Mouse (Mus musculus): ENCODE measurements around the gene Obscn. TPM values are rescaled to one million over a fixed set of nuclear protein-coding genes. Genes with fewer than 3 reads are reported as not detected.

The Obscn gene
- polyA plus RNA-seq, 1 experiment from 2014 or later, result 2.0 TPM

DNA sequence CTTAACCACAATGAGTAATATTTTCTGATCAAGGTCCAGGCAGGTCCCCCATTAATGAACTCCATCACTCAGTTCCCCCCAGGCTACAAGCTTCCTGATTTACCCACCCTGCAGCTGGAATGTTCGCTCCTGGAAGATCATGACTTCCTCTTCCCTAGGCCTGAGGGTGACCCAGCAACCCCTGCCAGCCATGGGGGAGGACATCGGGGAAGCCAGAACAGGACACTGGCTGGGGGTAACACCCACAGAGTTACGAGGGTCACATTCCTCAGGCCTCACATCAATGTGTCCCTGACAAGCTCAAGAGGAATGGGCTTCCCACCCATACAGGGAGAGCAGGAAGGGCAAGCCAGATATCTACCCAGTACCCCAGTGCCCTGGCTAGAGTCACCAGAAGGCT, 33.6 kb upstream of the Obscn start:
- Histone ChIP-seq H3K4me1 (replicated peaks; ENCODE audit: control insufficient read depth, insufficient read depth, low read length) (no peaks in the 10 kb centered on the region), H3K27ac (ENCODE audit: low read depth) (no peak overlapping the region), H3K9ac (ENCODE audit: low read length) (no peak overlapping the region), H3K4me2 (ENCODE audit: low read length) (no peak overlapping the region), H3K9me3 (ENCODE audit: control insufficient read depth, low read length) (no peaks in the 10 kb centered on the region), H3K36me3 (ENCODE audit: control insufficient read depth, insufficient read depth, low read length) (no peaks in the 10 kb centered on the region), H3K4me3 (ENCODE audit: low read depth, low read length) (no peak overlapping the region), H3K27me3 (replicated peaks; ENCODE audit: control insufficient read depth, insufficient read depth, low read length) (peaks cover 8% of the 10 kb centered on the region)
- DNase-seq (ENCODE audit: low spot score), result no peak
- WGBS, result 50% methylated on average over 3 of the region's 3 CpGs
- no peak for ATAC-seq (replicated peaks; ENCODE audit: low FRiP score, low TSS enrichment, low read depth)

DNA sequence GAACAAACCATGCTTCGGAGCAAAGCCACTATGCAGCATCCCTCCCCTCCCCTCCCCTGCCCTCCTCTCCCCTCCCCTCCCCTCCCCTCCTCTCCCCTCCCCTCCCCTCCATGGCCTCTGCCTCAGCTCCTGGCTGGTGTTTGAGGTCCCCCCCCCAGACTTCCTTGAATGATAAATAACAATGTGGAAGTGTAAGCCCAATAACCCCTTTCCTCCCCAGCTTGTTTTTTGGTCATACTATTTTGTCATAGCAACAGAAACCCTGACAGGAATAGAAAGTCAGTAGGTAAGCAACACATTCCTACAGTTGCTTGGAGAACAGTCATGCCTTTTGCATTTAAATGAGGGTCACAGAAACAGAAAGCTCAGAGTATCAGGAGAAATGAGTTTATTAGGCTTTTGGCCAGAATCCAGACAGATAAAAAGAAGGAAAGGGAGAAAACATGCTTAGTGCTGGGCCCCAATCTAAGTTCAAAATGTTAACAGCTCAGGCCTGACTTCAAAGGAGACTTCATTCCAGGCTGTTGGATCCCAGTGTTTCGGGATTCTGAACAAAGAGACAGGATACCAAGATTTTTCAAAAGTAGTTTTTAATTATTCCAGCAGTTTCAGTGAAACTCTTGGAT, 29.5 kb upstream of the Obscn start:
- Histone ChIP-seq H3K9ac (ENCODE audit: low read length) (no peak overlapping the region), H3K4me3 (ENCODE audit: low read depth, low read length) (no peak overlapping the region), H3K9me3 (ENCODE audit: control insufficient read depth, low read length) (no peaks in the 10 kb centered on the region), H3K27me3 (replicated peaks; ENCODE audit: control insufficient read depth, insufficient read depth, low read length) (no peaks in the 10 kb centered on the region), H3K4me1 (replicated peaks; ENCODE audit: control insufficient read depth, insufficient read depth, low read length) (peaks cover 10% of the 10 kb centered on the region), H3K36me3 (ENCODE audit: control insufficient read depth, insufficient read depth, low read length) (no peaks in the 10 kb centered on the region), H3K27ac (ENCODE audit: low read depth) (no peak overlapping the region), H3K4me2 (ENCODE audit: low read length) (no peak overlapping the region)
- no peak for DNase-seq (ENCODE audit: low spot score)
- no peak for ATAC-seq (replicated peaks; ENCODE audit: low FRiP score, low TSS enrichment, low read depth)
- WGBS, result 64% methylated on average over 2 of the region's 2 CpGs

DNA sequence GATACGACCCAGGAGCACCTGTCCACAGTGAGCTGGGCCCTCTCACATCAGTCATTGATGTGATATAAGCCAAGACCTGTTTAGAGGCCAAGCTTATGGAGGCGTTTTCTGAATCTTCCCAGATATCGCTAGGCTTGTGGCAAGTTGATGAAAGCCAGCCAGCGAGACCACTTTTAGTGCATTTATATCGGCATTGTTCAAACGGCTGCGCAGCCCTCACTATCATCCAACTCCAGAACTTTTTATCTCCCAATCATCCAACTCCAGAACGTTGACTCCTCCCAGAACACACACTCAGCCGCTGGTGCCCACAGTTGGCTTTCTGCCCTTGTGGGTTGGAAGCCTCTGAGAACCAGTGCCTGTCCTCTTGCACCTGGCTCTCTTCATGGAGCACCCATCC, 28.2 kb upstream of the Obscn start:
- DNase-seq (ENCODE audit: low spot score) (no peak), ATAC-seq (replicated peaks; ENCODE audit: low FRiP score, low TSS enrichment, low read depth) (no peak)
- Histone ChIP-seq H3K9me3 (ENCODE audit: control insufficient read depth, low read length) (no peaks in the 10 kb centered on the region), H3K27ac (ENCODE audit: low read depth) (peak overlapping the region; percentile 98), H3K36me3 (ENCODE audit: control insufficient read depth, insufficient read depth, low read length) (no peaks in the 10 kb centered on the region), H3K4me3 (ENCODE audit: low read depth, low read length) (peak overlapping the region; percentile 73; the same call in 1 of the 2 replicates), H3K4me1 (replicated peaks; ENCODE audit: control insufficient read depth, insufficient read depth, low read length) (peaks cover 10% of the 10 kb centered on the region), H3K4me2 (ENCODE audit: low read length) (peak overlapping the region; percentile 79), H3K27me3 (replicated peaks; ENCODE audit: control insufficient read depth, insufficient read depth, low read length) (no peaks in the 10 kb centered on the region), H3K9ac (ENCODE audit: low read length) (no peak overlapping the region)
- 74% methylated on average over 9 of the region's 9 CpGs for WGBS

DNA sequence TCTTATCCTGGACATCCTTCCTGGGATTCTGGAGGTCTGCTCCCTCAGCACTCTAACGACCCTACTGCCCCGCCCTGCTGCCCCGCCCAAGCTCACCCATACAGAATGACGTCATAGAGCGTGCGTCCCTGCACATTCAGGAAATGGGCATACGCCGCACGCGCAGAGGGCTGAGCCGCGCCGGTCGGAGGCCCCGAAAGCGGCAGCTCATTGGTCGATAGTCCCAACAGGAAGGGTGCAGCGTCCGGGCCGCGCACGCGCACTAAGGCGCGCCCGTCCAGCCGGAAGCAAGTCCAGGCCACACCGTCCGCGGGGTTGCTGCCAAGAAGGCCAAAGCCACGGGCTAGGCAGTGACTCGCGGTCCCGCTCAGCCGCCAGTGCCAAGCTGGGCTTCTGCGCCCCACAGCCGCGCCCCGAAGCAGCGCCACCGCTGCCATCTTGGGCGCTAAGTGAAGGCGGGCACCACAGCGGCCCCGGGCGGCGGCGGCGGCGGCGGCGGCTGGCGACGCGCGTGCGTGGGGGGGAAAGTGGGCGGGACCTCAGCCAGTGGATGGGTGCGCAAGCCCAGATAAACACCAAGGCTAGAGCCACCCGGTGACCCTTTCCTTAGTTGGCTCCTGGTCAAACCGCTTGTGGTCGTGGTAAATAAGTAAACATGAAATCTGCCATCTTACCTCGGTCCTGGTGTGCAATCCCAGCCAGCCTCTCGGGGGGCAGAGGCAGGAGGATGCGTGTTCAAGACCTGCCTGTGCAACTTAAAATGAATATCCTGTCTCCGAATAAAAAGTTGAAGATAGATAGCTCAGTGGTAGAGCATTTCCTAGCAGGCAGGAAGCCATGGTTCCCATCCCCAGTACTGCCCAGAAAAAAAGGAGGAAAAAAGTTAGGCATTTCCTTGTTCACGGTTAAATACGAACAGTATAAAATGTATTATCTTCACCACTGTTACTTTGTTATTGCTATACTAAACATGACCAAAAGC, 27.3 kb upstream of the Obscn start, which contains the start of gene Iba57:
TSS of gene Iba57 (minus strand) at position 485 of the 982 bp plus-strand sequence.
- Histone ChIP-seq H3K9ac (ENCODE audit: low read length) (peak within 1 kb of the TSS; percentile 87), H3K27me3 (replicated peaks; ENCODE audit: control insufficient read depth, insufficient read depth, low read length) (no peaks in the 10 kb centered on the region), H3K4me3 (ENCODE audit: low read depth, low read length) (peak within 1 kb of the TSS; percentile 73), H3K9me3 (ENCODE audit: control insufficient read depth, low read length) (no peaks in the 10 kb centered on the region), H3K27ac (ENCODE audit: low read depth) (peak within 1 kb of the TSS; percentile 98), H3K4me2 (ENCODE audit: low read length) (peak within 1 kb of the TSS; percentile 79), H3K36me3 (ENCODE audit: control insufficient read depth, insufficient read depth, low read length) (no peaks in the 10 kb centered on the region), H3K4me1 (replicated peaks; ENCODE audit: control insufficient read depth, insufficient read depth, low read length) (peaks cover 10% of the 10 kb centered on the region)
- 2% methylated on average over 68 of the region's 68 CpGs for WGBS
- DNase-seq (ENCODE audit: low spot score), result peak; percentile 98
- peak; percentile 99 for ATAC-seq (replicated peaks; ENCODE audit: low FRiP score, low TSS enrichment, low read depth)

DNA sequence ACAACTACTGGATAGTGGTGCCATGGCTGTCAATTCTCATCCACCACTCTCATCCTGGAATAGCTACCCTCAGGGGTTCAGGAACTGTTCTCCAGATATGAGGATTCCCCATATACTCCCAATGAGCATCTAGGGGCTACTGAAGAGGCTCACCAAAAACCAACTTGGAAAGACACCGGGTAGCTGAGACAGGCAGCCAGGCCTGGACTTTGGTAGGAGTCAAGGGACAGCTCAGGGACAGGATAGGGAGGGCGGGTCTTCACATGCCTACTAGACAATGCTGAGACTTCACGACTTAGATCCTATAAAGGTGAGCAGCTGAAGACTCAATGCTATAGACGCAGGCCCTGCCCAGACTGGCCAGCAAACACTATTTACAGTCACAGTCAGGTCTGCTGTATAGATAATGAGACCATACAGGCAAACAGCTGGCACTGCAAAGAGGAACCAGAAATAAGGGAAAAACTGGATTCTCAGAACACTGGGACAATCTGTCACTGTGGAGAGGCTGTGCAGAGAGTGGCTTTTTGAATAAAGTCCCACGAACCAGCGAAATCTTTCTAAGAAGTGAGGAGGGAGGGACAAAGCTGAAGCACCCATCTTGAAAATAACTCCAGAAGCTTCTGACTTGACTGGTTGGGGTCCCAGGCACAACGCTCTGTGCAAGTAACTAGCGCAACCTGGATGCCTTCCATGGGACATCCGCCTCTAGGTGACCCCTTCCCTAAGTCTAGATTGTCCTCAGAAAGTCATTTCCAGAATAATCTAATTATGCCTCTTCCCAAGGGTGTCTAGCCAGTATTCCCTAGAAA, 26.4 kb upstream of the Obscn start:
- peak overlapping the region; percentile 73 for H3K4me3 ChIP-seq (ENCODE audit: low read depth, low read length)
- no peaks in the 10 kb centered on the region for H3K9me3 ChIP-seq (ENCODE audit: control insufficient read depth, low read length)
- peak overlapping the region; percentile 98 for H3K27ac ChIP-seq (ENCODE audit: low read depth)
- no peaks in the 10 kb centered on the region for H3K27me3 ChIP-seq (replicated peaks; ENCODE audit: control insufficient read depth, insufficient read depth, low read length)
- H3K4me2 ChIP-seq (ENCODE audit: low read length), result peak overlapping the region; percentile 79
- H3K4me1 ChIP-seq (replicated peaks; ENCODE audit: control insufficient read depth, insufficient read depth, low read length), result peaks cover 10% of the 10 kb centered on the region
- DNase-seq (ENCODE audit: low spot score) (no peak), ATAC-seq (replicated peaks; ENCODE audit: low FRiP score, low TSS enrichment, low read depth) (peak; percentile 1; the same call in 1 of the 2 replicates)
- WGBS, result 56% methylated on average over 9 of the region's 9 CpGs
- H3K36me3 ChIP-seq (ENCODE audit: control insufficient read depth, insufficient read depth, low read length), result peaks cover 7% of the 10 kb centered on the region
- H3K9ac ChIP-seq (ENCODE audit: low read length), result peak overlapping the region; percentile 87

DNA sequence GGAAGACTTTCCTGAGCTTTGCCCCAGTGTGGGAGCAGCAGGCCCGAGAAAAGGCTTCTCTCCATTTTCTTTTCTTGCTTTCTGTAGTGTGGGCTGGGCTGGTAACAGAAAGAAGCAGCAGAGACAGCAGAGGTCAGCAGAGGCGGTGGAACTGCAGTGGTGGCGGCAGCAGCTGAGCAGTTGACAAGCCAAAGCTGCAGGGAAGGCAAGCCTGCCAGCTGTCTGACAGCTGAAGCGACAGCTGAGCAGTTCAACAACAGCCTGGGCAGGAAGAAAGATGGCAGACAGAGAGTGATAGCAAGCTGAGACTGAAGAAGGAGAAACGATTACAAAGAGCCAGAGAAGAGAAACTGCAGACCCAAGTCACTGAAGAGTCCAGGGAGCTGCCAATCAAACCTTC, 25.2 kb upstream of the Obscn start:
- no peak overlapping the region for H3K27ac ChIP-seq (ENCODE audit: low read depth)
- H3K4me1 ChIP-seq (replicated peaks; ENCODE audit: control insufficient read depth, insufficient read depth, low read length), result peaks cover 10% of the 10 kb centered on the region
- H3K27me3 ChIP-seq (replicated peaks; ENCODE audit: control insufficient read depth, insufficient read depth, low read length), result no peaks in the 10 kb centered on the region
- ATAC-seq (replicated peaks; ENCODE audit: low FRiP score, low TSS enrichment, low read depth), result no peak
- H3K4me3 ChIP-seq (ENCODE audit: low read depth, low read length), result no peak overlapping the region
- DNase-seq (ENCODE audit: low spot score), result no peak
- 69% methylated on average over 5 of the region's 5 CpGs for WGBS
- no peaks in the 10 kb centered on the region for H3K9me3 ChIP-seq (ENCODE audit: control insufficient read depth, low read length)
- H3K4me2 ChIP-seq (ENCODE audit: low read length), result no peak overlapping the region
- H3K9ac ChIP-seq (ENCODE audit: low read length), result no peak overlapping the region
- H3K36me3 ChIP-seq (ENCODE audit: control insufficient read depth, insufficient read depth, low read length), result peaks cover 13% of the 10 kb centered on the region

DNA sequence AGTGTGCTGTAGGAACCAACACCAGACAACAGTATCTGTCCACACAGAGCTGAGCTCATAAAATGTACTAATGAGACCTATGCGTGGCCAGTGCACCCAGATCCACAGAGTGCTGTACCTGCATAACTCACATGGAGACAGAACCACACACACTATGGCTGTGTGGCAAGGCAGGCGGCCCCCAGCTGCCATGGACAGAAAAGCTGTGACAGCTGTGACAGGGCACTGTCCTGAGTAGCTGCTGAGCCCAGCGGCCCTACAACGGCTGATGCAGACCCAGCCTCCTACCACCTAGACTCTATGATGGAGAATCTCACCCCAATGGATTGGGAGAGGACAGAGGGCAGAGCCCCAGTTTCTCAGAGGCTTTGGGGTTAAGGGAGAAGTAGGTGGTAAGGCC, 23.4 kb upstream of the Obscn start:
- Histone ChIP-seq H3K36me3 (ENCODE audit: control insufficient read depth, insufficient read depth, low read length) (peaks cover 13% of the 10 kb centered on the region), H3K27me3 (replicated peaks; ENCODE audit: control insufficient read depth, insufficient read depth, low read length) (no peaks in the 10 kb centered on the region), H3K4me3 (ENCODE audit: low read depth, low read length) (no peak overlapping the region), H3K9me3 (ENCODE audit: control insufficient read depth, low read length) (no peaks in the 10 kb centered on the region), H3K4me2 (ENCODE audit: low read length) (no peak overlapping the region), H3K27ac (ENCODE audit: low read depth) (no peak overlapping the region), H3K9ac (ENCODE audit: low read length) (no peak overlapping the region), H3K4me1 (replicated peaks; ENCODE audit: control insufficient read depth, insufficient read depth, low read length) (peaks cover 10% of the 10 kb centered on the region)
- ATAC-seq (replicated peaks; ENCODE audit: low FRiP score, low TSS enrichment, low read depth) (no peak), DNase-seq (ENCODE audit: low spot score) (no peak)
- WGBS, result 88% methylated on average over 4 of the region's 4 CpGs

DNA sequence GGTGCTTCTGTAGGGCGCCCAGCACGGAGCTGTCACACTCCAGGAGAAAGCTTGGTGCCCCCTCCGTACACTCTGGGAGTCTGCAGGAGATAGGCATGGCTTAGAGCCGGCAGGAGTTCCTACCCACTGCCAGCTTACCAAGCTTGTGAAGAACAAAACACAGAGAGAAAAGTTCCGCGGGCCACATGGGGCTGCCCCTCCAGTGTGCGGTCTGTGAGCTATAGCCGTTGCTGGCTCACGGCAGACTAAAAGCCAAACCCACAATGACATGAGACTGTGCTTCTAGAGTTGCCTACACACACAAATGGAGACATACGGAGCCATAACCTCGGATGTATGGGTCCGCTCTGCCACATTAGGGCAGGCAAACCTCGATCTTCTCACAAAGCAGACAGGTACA, 22.9 kb upstream of the Obscn start:
- Histone ChIP-seq H3K4me2 (ENCODE audit: low read length) (no peak overlapping the region), H3K9ac (ENCODE audit: low read length) (no peak overlapping the region), H3K4me3 (ENCODE audit: low read depth, low read length) (no peak overlapping the region), H3K36me3 (ENCODE audit: control insufficient read depth, insufficient read depth, low read length) (peaks cover 13% of the 10 kb centered on the region), H3K4me1 (replicated peaks; ENCODE audit: control insufficient read depth, insufficient read depth, low read length) (peaks cover 9% of the 10 kb centered on the region), H3K27ac (ENCODE audit: low read depth) (no peak overlapping the region), H3K9me3 (ENCODE audit: control insufficient read depth, low read length) (no peaks in the 10 kb centered on the region), H3K27me3 (replicated peaks; ENCODE audit: control insufficient read depth, insufficient read depth, low read length) (no peaks in the 10 kb centered on the region)
- DNase-seq (ENCODE audit: low spot score) (no peak), ATAC-seq (replicated peaks; ENCODE audit: low FRiP score, low TSS enrichment, low read depth) (no peak)
- WGBS, result 93% methylated on average over 13 of the region's 13 CpGs
